In the genomic region with DNA sequence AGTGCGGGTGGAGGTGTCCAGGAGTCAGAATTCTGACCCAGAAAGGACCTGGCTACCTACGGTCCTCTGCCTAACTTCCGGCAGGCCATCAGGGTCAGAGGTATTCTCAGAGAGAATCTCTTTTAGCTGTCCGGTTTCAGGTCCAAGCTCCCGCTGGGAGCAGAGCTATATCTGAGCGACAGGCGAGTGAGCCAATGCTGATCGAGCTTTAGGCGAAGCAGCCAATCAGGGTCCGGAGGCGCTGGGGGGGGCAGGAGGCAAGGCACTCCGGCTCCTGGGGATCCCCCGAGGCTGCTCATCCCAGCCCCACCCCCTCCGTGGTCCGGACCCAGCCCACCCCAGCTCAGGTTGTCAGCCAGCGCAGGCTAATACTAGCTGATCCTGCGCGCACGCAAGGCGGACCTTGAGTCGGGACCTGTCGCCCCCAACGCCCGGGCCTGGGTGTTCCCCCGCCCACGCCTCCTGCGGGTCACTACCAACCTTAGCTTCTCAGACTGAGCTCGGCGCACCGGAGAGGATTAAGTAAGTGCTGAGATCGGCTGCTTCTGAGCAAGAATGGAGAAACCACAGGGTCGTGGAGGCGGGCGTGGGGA, we compare ENCODE assay signal across 8 mouse cellular contexts. TPM values are rescaled to one million over a fixed set of nuclear protein-coding genes. Genes with fewer than 3 reads are reported as not detected.
A peak's percentile ranks its signal among the peaks of the same experiment; 100 is the strongest.
DNase-seq lines count a peak whose midpoint lies in the region; TF ChIP-seq lines count a peak whose summit lies in the region.

Gene 6430571L13Rik, plus strand, starts transcription at position 336 of the 593 bp plus-strand sequence.

- H3K4me3 ChIP-seq in gastrocnemius, adult 2 months = peak within 1 kb of the TSS; percentile 88
- H3K4me3 ChIP-seq in megakaryocyte, embryonic 14.5 days (replicated peaks) = peak within 1 kb of the TSS; percentile 95

- peaks cover 67% of the 10 kb centered on the region for H3K4me1 ChIP-seq in megakaryocyte, embryonic 14.5 days

- no peak for TF ChIP-seq CTCF in gastrocnemius, adult 2 months (IDR thresholded peaks at IDR 0.05)

- DNase-seq in T-cell, adult 2 months (ENCODE audit: low spot score) = peak; percentile 72
- peak; percentile 98 to 99 for DNase-seq in cerebellum, postnatal 25 days
- peak; percentile 97 for DNase-seq in gastrocnemius, adult 2 months
- DNase-seq in hindlimb bud, embryonic 11.5 days (ENCODE audit: extremely low spot score, low read depth, low spot score) = peak; percentile 80
- DNase-seq in left cerebral cortex, adult 8-10 months (ENCODE audit: low spot score in 2 of 2) = peak; percentile 87 to 89
- DNase-seq in right cerebral cortex, postnatal 10 days (ENCODE audit: low spot score in 2 of 2) = peak; percentile 96 to 97
- DNase-seq in urinary bladder, postnatal 25 days (ENCODE audit: low spot score) = peak; percentile 92

- H3K27me3 ChIP-seq in megakaryocyte, embryonic 14.5 days (replicated peaks) = peaks cover 28% of the 10 kb centered on the region

- H3K9me3 ChIP-seq in megakaryocyte, embryonic 14.5 days = no peaks in the 10 kb centered on the region

- H3K27ac ChIP-seq in gastrocnemius, adult 2 months = peak within 1 kb of the TSS; percentile 94

- peaks cover 3% of the 10 kb centered on the region for H3K36me3 ChIP-seq in megakaryocyte, embryonic 14.5 days (replicated peaks; ENCODE audit: low read length)

- intact Hi-C loops in gastrocnemius, adult 2 months (cut with DNase I) = no loop called here

RNA-seq across cellular contexts. Expression of gene 6430571L13Rik, which starts in this region (rescaled TPM):
- 10 to 100 TPM; 37.9 to 49.6 TPM for total RNA-seq in gastrocnemius, adult 2 months (2021)
- total RNA-seq in left cerebral cortex, adult 8-10 months (2022) = 1 to 10 TPM; 5.6 to 7.1 (median 6.2) TPM
- not detected in 2 replicates for polyA plus RNA-seq in megakaryocyte, embryonic 14.5 days (2012; ENCODE audit: insufficient read depth, low replicate concordance)

Comparison
In these comparisons a context has a peak if more than half of its experiments do, and no peak if none do; other contexts are left out.
1. Peak in every context shown above with its lines: DNase-seq, H3K4me3 ChIP-seq and H3K27ac ChIP-seq.
2. RNA of gene 6430571L13Rik (total RNA-seq): 37.9 to 49.6 TPM in gastrocnemius, adult 2 months; 5.6 to 7.1 TPM in left cerebral cortex, adult 8-10 months; every median in the first group is over 4 times any median in the second.